Mouse (Mus musculus): ENCODE data around the gene Gabbr2. TPM values are rescaled to one million over a fixed set of nuclear protein-coding genes. Genes with fewer than 3 reads are reported as not detected.
A peak's percentile ranks its signal among the peaks of the same experiment; 100 is the strongest.
"Not testable (repeated sequence)": the region's sequence is repeated elsewhere in the genome, so short reads cannot be mapped to it uniquely, and the experiment has no call there.

The Gabbr2 gene
- total RNA-seq, 2 experiments from 2014 or later, result not detected

DNA sequence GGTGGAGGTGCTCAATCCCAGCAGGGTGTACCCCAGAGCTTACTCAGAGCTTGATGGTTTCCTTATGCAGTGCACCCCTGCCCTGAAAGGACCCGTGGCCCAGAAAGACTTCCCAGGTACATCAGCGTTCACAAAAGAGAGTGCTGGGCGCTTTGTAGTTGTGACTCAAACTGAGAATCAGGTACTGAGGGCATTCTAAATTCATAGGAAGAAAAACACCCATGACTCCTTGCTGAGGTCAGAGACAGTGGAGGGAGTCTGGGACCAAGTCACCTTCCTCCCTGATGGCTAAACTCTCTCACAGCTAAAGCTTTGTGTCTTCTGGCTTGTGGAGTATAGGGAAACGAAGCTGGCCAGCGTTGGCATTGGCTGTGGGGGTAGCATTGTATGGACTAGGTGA is 325.3 kb downstream of the Gabbr2 start:
- no peak for ATAC-seq (replicated peaks; ENCODE audit: poor library complexity)

DNA sequence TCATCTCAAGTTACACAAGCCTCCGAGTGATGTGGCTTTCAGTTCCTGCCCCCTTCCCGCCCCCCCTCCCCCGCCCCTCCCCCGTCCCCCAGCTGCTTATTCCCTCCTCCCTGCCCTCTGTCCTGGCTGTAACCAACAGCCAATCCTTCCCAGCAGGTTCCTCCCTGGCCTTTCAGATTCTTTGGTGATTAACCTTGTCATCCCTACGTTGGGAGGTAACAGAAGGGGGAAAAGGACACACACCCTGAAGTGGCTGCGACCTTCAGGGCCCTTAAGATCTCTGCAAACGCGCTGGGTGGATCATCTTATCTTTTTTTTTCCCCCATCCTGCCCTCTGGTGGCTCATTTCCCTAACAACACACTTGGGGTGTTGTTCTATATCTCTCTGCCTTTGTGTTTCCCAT is 326.3 kb downstream of the Gabbr2 start:
- ATAC-seq (replicated peaks; ENCODE audit: poor library complexity), result peak; percentile 47

- ATAC-seq (replicated peaks; ENCODE audit: poor library complexity), result peak; percentile 71
Measured at GRCm38 (mm10) chr4:46664123-46665009, 327.3 kb downstream of the Gabbr2 start.

DNA sequence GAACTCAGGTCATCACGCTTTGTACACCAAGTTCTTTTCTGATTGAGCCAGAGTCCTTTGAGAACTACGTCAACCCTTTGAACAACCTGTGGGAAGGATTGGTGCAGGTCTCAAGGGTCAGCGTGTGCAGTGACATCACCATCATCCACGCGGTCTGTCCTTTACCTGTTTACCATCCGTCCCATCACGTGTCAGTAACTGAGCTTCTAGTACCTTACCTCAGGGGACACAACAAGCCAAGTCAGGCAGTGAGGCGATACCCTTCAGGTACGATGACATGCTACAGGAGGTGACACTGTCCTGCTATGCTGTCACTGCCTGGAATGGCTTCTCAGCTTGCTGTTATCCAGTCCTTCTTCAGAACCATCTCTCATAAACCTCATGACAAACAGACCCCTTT is 330.2 kb downstream of the Gabbr2 start:
- no peak for ATAC-seq (replicated peaks; ENCODE audit: poor library complexity)

DNA sequence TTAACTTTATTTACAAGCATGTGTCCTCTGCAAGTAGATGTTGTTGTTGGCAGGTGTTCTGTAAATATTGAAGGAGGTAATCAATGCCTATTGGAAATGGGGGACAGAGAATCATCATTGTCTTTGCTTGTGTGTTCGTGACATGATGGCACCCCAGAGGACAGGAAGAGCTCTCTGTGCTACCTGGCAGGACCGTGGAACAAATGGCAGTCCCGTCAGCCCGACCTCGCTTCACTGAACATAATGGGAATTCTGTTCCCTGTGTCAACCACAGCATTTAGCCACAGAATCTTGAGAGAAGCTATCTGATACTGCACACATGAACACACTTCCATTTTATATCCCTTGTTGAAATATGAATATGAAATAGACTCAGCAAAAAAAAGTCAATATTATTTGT is 332.7 kb downstream of the Gabbr2 start:
- no peak for ATAC-seq (replicated peaks; ENCODE audit: poor library complexity)

DNA sequence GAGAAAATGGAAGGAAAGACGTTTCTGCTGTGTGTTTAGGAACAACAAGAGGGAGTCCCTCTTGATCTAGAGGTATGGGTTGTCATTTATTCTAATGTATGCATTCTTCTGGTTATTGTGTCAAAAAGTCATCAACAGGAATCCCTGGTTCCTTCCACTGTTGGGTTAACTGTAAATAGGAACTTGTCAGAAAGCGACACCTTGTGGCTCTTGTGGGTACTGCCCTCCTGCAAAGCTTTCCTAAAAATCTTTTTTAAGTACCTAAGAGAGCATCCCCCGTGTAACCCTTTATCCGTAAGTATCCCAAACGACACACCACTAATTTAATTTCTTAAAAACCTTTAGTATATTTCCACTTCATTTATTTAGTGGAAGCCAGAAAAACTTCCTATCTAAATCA is 334.6 kb downstream of the Gabbr2 start:
- peak; percentile 95 for ATAC-seq (replicated peaks; ENCODE audit: poor library complexity)

GRCm38 (mm10) chr4:46655956-46656355 is 335.7 kb downstream of the Gabbr2 start:
- ATAC-seq (replicated peaks; ENCODE audit: poor library complexity), result no peak

- ATAC-seq (replicated peaks; ENCODE audit: poor library complexity), result no peak
Measured at GRCm38 (mm10) chr4:46655298-46655697, 336.4 kb downstream of the Gabbr2 start.

- ATAC-seq (replicated peaks; ENCODE audit: poor library complexity), result peak; percentile 98
Measured at GRCm38 (mm10) chr4:46650086-46650753, 341.5 kb downstream of the Gabbr2 start, which contains the start of gene Tbc1d2. Tbc1d2 (minus strand) TSS chr4:46650209.

DNA sequence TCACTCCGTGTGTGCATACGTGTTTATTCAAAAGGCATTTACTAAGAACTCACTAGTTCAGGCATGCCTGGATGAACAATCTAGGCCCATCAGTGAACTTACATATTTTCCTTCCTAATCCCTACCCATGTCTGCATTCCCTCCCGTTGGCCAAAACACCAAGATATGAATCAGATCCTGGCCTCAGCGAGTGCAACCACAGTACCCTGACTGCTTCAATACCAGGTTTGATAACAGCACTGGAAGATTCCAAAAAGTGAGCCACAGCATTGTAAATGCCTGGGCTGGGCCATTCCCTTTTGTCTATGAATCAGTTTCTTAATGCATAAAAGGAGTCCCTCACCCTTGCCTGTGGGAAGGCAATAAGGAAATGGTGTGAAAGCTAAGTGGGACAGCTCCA is 342.5 kb downstream of the Gabbr2 start:
- no peak for ATAC-seq (replicated peaks; ENCODE audit: poor library complexity)

DNA sequence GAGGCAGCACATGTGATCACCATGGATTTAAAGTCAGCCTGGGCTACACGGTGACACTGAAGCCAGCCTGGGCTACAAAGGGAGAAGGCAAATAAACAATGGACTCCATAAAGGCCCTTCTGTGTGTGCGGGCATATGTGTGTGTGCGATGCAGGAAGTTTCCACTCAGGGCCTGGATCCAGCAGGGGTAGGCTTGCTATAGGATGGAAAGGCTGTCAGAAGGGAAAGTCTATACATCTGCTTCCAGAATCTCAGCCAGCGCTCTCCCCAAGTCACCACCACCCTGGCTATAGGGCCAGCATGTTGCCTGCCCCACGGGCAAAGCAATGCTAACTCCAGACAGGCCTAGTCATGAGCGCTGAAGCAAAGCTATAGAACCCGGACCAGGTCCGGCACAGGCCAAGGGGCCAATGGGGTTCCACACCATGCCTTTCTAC is 348.0 kb downstream of the Gabbr2 start:
- ATAC-seq (replicated peaks; ENCODE audit: poor library complexity), result no peak

DNA sequence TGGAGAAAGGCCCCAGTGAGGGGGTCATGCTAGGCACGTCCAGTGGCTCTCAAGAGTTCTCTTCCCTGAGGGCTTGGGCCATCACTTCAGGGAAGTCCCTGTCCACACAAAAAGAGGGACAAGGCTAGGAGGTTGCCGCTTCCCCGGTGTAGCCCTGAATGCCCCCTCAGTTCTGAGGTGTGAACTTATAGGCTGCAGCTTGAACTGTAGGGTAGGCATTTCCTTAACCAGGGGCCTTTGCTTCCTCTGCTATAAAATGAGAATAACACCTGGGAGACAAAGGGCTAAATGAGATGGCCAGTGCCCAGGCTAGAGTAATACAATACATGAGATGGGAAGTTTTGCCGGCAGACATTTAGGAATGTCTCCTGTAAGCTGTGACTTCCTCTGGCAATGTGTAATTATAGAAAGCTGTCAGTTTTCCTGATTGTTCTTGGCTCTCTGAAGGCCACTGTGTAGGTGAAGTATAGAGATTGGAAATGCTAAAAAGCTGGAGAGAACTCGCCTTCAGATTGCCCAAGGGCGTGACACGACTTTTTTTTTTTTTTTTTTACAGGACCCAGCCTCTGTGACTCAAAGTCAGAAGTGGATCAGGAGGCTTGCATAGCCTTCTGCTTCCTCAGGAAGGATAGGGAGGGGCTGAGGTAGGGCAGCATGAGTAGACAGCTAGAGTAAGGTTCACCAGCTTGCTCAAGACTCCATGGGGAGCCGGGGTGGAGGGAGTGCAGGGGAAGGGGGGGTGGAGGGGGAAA is 348.6 kb downstream of the Gabbr2 start:
- ATAC-seq (replicated peaks; ENCODE audit: poor library complexity), result peak; percentile 99

DNA sequence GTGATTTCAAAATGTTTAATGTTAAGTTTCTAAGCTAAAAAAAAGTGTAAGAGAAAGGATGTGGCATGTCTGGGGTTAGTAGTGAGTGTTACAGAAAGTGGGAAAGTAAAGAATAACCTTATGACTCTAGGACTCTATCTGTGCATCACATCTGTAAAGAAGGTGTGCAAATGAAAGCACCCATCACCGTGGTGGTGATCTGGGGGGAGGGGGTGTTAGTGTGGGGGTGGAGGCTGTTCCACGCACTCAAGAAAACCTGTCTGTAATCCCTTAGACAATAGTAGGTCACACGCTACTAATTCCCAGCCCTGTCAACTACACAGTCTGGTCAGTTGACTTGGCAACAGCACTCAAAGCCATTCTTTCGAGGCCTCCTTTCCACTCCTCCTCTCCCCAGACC is 350.4 kb downstream of the Gabbr2 start:
- no peak for ATAC-seq (replicated peaks; ENCODE audit: poor library complexity)

DNA sequence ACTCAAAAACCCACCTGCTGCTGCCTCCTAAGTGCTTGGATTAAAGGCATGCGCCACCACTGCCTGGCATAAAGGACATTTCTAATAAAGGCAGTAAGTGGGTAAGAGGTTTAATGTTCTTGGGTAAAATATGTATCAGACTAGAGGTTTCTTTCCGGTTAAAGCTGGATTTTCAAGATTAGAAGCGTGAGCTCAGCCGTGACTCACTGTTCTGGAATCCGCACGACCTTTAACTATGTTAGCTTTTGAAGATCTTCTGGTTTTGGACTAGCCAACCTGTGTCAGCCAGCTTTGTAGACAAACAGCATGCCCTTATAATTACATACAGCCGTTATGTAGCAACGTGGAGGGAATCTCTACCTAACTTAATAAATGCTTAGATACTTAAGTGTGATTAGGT is 351.8 kb downstream of the Gabbr2 start:
- no peak for ATAC-seq (replicated peaks; ENCODE audit: poor library complexity)

DNA sequence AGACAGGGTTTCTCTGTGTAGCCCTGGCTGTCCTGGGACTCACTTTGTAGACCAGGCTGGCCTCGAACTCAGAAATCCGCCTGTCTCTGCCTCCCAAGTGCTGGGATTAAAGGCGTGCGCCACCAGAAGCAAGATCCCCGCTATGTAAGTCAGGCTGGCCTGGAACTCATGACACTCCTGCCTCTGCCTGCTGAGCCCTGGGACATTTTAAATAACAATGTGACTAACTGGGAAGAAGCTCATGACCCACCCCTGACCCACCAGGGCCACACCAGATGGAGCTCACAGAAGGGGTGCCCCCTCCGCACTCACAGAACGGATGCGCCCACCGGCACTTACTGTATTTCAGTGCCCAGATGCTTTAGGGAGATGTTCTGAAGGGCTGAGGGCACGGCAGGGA is 354.4 kb downstream of the Gabbr2 start:
- not testable (repeated sequence) for ATAC-seq (replicated peaks; ENCODE audit: poor library complexity)

GRCm38 (mm10) chr4:46635702-46636430 is 355.8 kb downstream of the Gabbr2 start:
- ATAC-seq (replicated peaks; ENCODE audit: poor library complexity), result peak; percentile 80

DNA sequence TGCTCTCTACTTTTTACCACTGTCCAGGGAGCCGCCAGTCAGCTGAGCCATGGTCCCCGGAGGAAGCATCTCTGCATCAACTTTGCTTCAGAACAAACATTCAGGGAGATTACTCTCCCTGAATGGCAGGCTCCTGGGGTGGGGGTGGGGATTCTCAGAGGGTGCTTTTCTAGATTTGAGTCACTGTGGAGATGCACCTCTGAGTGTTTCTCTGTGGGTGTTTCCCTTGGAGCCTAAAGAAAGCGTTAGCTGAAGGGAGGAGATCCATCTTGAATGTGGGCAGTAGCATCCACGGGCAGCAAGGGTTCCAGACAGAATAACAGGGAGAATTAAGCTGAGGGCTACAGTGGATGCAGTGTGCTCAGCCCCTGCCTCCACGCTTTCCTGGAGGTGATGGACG is 356.8 kb downstream of the Gabbr2 start:
- ATAC-seq (replicated peaks; ENCODE audit: poor library complexity), result no peak

- ATAC-seq (replicated peaks; ENCODE audit: poor library complexity), result not testable (repeated sequence)
Measured at GRCm38 (mm10) chr4:46633565-46633964, 358.1 kb downstream of the Gabbr2 start.

DNA sequence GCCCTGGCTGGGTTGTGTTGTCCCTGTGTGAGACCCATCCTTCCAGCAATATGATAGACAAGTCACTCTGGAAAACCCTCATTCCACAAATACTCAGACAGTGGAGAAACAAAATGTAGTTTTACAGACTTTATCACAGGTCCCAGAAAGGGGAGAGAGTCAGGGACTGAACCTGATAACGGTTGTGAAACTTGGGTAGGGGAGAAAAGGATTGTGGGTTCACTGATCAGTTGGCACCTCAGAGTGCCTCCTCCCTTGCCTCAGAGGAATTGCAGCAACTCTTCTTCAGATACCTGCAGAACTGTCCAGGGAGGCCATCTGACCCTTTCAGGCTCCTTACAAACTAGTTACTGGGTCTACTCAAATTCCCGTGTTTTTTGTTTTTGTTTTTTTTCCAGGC is 359.2 kb downstream of the Gabbr2 start:
- peak; percentile 56 for ATAC-seq (replicated peaks; ENCODE audit: poor library complexity)

DNA sequence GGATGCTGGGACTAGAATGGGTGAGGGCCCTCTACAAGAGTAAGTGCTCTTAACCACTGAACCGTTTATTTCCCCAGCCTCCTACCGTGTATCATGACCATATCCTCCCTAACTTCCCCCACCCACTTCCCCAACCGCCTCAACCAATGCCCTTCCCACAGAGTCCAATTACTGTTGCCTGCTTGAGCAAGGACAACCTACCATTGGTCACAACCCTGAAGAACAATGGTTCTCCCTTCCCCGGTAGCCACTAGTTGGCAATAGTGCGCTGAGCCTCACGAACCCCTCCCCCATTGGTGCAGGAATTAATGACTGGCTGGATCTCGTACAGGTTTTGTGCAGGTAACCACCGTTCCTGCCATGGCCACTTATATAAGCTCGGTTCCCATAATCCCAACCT is 361.3 kb downstream of the Gabbr2 start:
- peak; percentile 87 for ATAC-seq (replicated peaks; ENCODE audit: poor library complexity)

DNA sequence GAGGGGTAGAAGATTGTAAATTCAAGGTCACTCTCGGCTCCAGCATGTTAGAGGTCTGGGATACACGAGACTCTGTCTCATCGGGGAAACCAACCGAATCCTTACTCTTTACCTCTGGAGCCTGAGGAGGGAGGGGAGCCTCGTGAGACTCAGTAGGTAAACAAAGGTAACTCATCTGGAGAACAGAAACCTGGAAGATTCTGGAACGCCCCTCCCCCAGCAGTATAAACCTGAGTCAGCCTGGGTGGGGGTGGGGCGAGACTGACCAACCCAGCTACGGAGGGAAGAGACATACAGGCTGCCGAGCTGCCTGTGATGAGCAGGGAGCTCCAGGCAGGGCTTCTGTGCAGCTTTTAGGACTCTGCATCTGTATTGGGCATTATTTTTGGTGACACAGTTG is 362.8 kb downstream of the Gabbr2 start:
- ATAC-seq (replicated peaks; ENCODE audit: poor library complexity), result no peak
